Mouse (Mus musculus): ENCODE results near the gene Olfr53.
"Not testable (repeated sequence)": the region's sequence is repeated elsewhere in the genome, so short reads cannot be mapped to it uniquely, and the experiment has no call there.

Gene Olfr53

GRCm38 (mm10) chr7:140646152-140646551, at the start of gene Olfr53:
Gene Olfr53, plus strand, starts transcription at chr7:140646452.
- DNase-seq (ENCODE audit: low read depth, low spot score), result no peak

DNA sequence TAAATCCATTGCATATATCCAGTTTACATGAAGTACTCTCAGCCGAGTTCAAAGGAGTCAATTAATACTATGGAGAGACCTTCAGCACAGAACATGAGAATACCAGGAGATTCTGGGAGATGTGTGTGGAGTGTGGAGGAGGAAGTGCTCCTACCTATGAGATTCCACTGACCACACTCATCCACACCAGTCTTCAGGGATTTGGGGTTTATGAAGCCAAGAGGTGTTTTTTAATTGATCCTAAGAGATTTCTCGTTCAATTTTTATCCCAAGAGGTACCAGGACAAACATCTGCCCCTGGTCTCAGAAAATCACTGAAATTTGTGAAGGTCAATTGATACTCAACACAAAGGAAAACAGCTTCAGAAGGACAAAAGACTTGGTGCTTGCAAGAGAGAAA, 45.3 kb upstream of the Olfr53 start, which contains the start of gene Olfr46:
Gene Olfr46 (plus strand): TSS at position 301 of the 400 bp plus-strand sequence.
- not testable (repeated sequence) for DNase-seq (ENCODE audit: low read depth, low spot score)

GRCm38 (mm10) chr7:140628670-140629069, 17.6 kb upstream of the Olfr53 start, which contains the start of gene Olfr61:
Gene Olfr61, plus strand, starts transcription at chr7:140628970.
- not testable (repeated sequence) for DNase-seq (ENCODE audit: low read depth, low spot score)

- no peak for DNase-seq (ENCODE audit: low read depth, low spot score)
Measured at GRCm38 (mm10) chr7:140630559-140630958, 15.7 kb upstream of the Olfr53 start.

DNA sequence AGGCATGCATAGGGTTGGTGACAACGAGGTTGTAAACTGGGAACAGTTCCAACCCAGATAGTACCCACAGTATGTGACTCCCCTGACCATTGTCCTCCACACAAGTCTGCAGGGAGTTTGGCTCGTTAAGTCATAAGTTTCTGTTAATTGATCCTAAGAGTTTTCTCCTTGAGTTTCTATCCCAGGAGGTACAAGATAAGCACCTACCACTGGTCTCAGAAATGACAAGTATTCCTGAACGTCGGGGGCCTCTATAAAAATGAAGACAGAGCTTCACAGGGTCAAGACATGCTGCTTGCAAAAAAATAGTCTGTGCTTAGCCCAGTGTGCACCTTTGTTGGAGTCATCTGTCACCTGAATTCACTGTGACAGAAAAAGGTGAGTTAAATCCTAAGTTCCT, 13.4 kb downstream of the Olfr53 start, which contains the start of gene Olfr539:
Gene Olfr539 (plus strand): TSS at position 301 of the 400 bp plus-strand sequence.
- no peak for DNase-seq (ENCODE audit: low read depth, low spot score)

GRCm38 (mm10) chr7:140670693-140671092, 24.4 kb downstream of the Olfr53 start:
- not testable (repeated sequence) for DNase-seq (ENCODE audit: low read depth, low spot score)

- DNase-seq (ENCODE audit: low read depth, low spot score), result no peak
Measured at GRCm38 (mm10) chr7:140675863-140676262, 29.6 kb downstream of the Olfr53 start.

DNA sequence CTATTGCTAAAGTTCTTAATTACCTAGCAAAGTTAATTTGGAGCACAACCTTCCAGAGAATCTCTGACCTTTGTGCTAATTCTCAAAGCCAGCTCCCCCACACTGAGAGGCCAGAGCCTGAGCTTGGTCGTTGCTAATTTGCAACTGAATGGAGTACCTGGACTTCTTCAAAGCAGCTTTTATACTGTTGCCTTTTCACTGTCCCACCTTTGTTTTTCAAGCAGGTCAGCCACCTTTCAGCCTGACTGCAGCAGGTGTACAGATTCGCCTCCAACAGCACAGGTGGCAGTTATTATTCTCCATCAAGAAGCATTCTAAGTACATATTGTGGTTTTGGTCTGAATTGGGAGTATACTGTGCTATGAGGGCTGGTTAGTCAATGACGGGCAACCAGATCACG, 33.3 kb downstream of the Olfr53 start:
- DNase-seq (ENCODE audit: low read depth, low spot score), result not testable (repeated sequence)

DNA sequence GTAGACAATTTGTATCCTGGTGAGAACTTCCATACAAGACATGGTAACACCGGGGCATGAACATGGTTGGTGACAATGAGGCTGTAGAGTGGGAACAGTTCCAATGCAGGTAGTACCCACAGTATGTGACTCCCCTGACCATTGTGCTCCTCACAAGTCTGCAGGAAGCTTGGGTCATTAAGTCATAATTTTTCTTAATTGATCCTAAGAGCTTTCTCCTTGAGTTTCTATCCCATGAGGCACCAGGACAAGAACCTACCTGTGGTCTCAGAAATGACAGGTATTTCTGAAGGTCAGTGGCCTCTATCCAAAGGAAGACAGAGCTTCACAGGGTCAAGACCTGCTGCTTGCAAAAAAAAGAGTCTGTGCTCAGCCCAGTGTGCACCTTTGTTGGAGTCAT, 35.4 kb downstream of the Olfr53 start, which contains the start of gene Olfr45:
Gene Olfr45 (plus strand): TSS at position 301 of the 400 bp plus-strand sequence.
- DNase-seq (ENCODE audit: low read depth, low spot score), result no peak

DNA sequence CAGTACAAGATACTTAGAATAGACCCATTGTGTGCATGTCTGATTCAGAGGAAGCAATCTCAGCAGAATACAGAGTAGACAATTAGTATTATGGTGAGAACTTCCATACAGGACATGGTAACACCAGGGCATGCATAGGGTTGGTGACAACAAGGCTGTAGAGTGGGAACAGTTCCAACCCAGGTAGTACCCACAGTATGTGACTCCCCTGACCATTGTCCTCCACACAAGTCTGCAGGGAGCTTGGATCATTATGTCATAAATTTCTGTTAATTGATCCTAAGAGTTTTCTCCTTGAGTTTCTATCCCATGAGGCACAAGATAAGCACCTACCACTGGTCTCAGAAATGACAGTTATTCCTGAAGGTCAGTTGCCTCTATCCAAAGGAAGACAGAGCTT, 50.7 kb downstream of the Olfr53 start, which contains the start of gene Olfr541:
Gene Olfr541 (plus strand): TSS at position 301 of the 400 bp plus-strand sequence.
- DNase-seq (ENCODE audit: low read depth, low spot score), result no peak
